Comparison of ENCODE assay signal across 8 mouse cellular contexts in genomic region chr11:100938112-100938511, GRCm38 (mm10). TPM values are rescaled to one million over a fixed set of nuclear protein-coding genes. Genes with fewer than 3 reads are reported as not detected.
A peak's percentile ranks its signal among the peaks of the same experiment; 100 is the strongest.
DNase-seq lines count a peak whose midpoint lies in the region; ATAC-seq and TF ChIP-seq lines count a peak whose summit lies in the region.

No protein-coding gene starts in this region.

- 0% methylated on average over 5 of the region's 5 CpGs for WGBS in liver, adult 2 months
- 14% methylated on average over 5 of the region's 5 CpGs for WGBS in liver, embryonic 12.5 days (ENCODE audit: insufficient replicate concordance)

- peak; percentile 98 for DNase-seq in liver, adult 2 months (ENCODE audit: extremely low read depth, low read depth, low spot score)
- DNase-seq in liver: no peak
- peak; percentile 16 for DNase-seq in heart, postnatal 25 days (ENCODE audit: low spot score)
- no peak for DNase-seq in spleen, adult 12 weeks (ENCODE audit: low spot score)
- DNase-seq in spleen, postnatal 4 days (ENCODE audit: low spot score in 2 of 2): no peak

- no peaks in the 10 kb centered on the region for H3K9me3 ChIP-seq in liver, embryonic 12.5 days (replicated peaks)

- peak overlapping the region; percentile 97 for H3K4me2 ChIP-seq in liver, embryonic 12.5 days

- peaks cover 36% of the 10 kb centered on the region for H3K4me1 ChIP-seq in liver, adult 2 months (ENCODE audit: control insufficient read depth, insufficient read depth, low read length)
- H3K4me1 ChIP-seq in cortical plate, adult 2 months (ENCODE audit: control insufficient read depth, insufficient read depth, low read length): peaks cover 3% of the 10 kb centered on the region; the same call in 1 of the 2 replicates
- H3K4me1 ChIP-seq in liver, embryonic 12.5 days: peaks cover 63% of the 10 kb centered on the region

- no peak for TF ChIP-seq CTCF in liver, adult 2 months (IDR thresholded peaks at IDR 0.05; ENCODE audit: low read depth, low read length)
- no peak for TF ChIP-seq CTCF in cortical plate, adult 2 months (IDR thresholded peaks at IDR 0.05; ENCODE audit: extremely low read depth, insufficient read depth, low read length)

- peaks cover 39% of the 10 kb centered on the region; the same call in 1 of the 2 replicates for H3K79me2 ChIP-seq in liver, adult 2 months (ENCODE audit: control insufficient read depth, insufficient read depth, low read length)

- no peaks in the 10 kb centered on the region for H3K27me3 ChIP-seq in liver, adult 2 months (ENCODE audit: control insufficient read depth, insufficient read depth, low read length)
- H3K27me3 ChIP-seq in liver, embryonic 12.5 days (replicated peaks): no peaks in the 10 kb centered on the region

- no peaks in the 10 kb centered on the region for H3K36me3 ChIP-seq in liver, adult 2 months (ENCODE audit: control insufficient read depth, insufficient read depth, low read length)
- H3K36me3 ChIP-seq in liver, embryonic 12.5 days: no peaks in the 10 kb centered on the region

- ATAC-seq in liver, embryonic 12.5 days: no peak
- peak; percentile 29 for ATAC-seq in monocyte, adult 5-6 weeks (replicated peaks; ENCODE audit: insufficient number of reproducible peaks, low FRiP score, low TSS enrichment, poor library complexity, severe bottlenecking)

- intact Hi-C loops in heart, postnatal 25 days (cut with DNase I): loop anchor here (2.0 kb wide), 1 partner anchor 19 kb away; no protein-coding TSS in a partner anchor

- H3K9ac ChIP-seq in liver, adult 2 months (ENCODE audit: low read depth, low read length): no peak overlapping the region; the same call in 1 of the 2 replicates
- peak overlapping the region; percentile 97 for H3K9ac ChIP-seq in liver, embryonic 12.5 days

- peak overlapping the region; percentile 94; the same call in 1 of the 2 replicates for H3K4me3 ChIP-seq in liver, adult 2 months (ENCODE audit: insufficient read depth, low read depth, low read length)
- peak overlapping the region; percentile 77; the same call in 1 of the 2 replicates for H3K4me3 ChIP-seq in cortical plate, adult 2 months (ENCODE audit: insufficient read depth, low read length)
- H3K4me3 ChIP-seq in liver, embryonic 12.5 days: peak overlapping the region; percentile 97

- TF ChIP-seq POLR2A in liver, adult 2 months (IDR thresholded peaks at IDR 0.05; ENCODE audit: extremely low read depth, insufficient read depth, low read length): no peak
- no peak for TF ChIP-seq POLR2A in cortical plate, adult 2 months (IDR thresholded peaks at IDR 0.05; ENCODE audit: extremely low read depth, insufficient read depth, low read length)

- H3K27ac ChIP-seq in liver, adult 2 months (replicated peaks; ENCODE audit: insufficient read depth, low read depth, low read length): 0 out of 2 replicates have a peak overlapping the region, but pooled peaks have one; percentile 12
- no peak overlapping the region for H3K27ac ChIP-seq in cortical plate, adult 2 months (ENCODE audit: insufficient read depth, low read length)
- peak overlapping the region; percentile 92 for H3K27ac ChIP-seq in liver, embryonic 12.5 days

RNA-seq across cellular contexts. Expression of gene Stat3, which starts 1.2 kb away (rescaled TPM):
- 58.5 and 76.4 TPM in 2 replicates for total RNA-seq in liver, adult 2 months (2014; rRNA removed)
- polyA plus RNA-seq in liver, adult 2 months (2012; rRNA removed): 48.7 and 60.4 TPM in 2 replicates
- 33.0 and 38.9 TPM in 2 replicates for polyA plus RNA-seq in cortical plate, adult 2 months (2012; rRNA removed)
- total RNA-seq in heart, postnatal 25 days (2021): 100 to 1,000 TPM in 1 of 2 experiments, 10 to 100 TPM in 1; 91.3 to 119 TPM
- polyA plus RNA-seq in liver, embryonic 12.5 days (2016; fragmentation: Nextera tagmentation; extraction: Ambion mirVana): 37.3 and 40.1 TPM in 2 replicates
- total RNA-seq in monocyte, adult 5-6 weeks (2017): 328 to 413 TPM (median 368 TPM) in 3 replicates

RNA-seq across cellular contexts. Expression of gene Cavin1, which starts 32.6 kb away (rescaled TPM):
- total RNA-seq in liver, adult 2 months (2014; rRNA removed): 3.8 and 4.1 TPM in 2 replicates
- 3.9 and 4.0 TPM in 2 replicates for polyA plus RNA-seq in liver, adult 2 months (2012; rRNA removed)
- 20.0 and 21.1 TPM in 2 replicates for polyA plus RNA-seq in cortical plate, adult 2 months (2012; rRNA removed)
- total RNA-seq in heart, postnatal 25 days (2021): 100 to 1,000 TPM; 275 to 277 TPM
- polyA plus RNA-seq in liver, embryonic 12.5 days (2016; fragmentation: Nextera tagmentation; extraction: Ambion mirVana): 28.9 and 30.0 TPM in 2 replicates
- 0.32 to 2.5 TPM in 2 of 3 replicates, not detected in the other for total RNA-seq in monocyte, adult 5-6 weeks (2017)

Comparison
In these comparisons a context has a peak if more than half of its experiments do, and no peak if none do; other contexts are left out.
1. DNase-seq: peak in liver, adult 2 months (single experiment) and heart, postnatal 25 days (single experiment); none in liver (single experiment), spleen, adult 12 weeks (single experiment) and spleen, postnatal 4 days (0 of 2).
2. RNA of gene Cavin1, which starts 32.6 kb away (total RNA-seq): 275 to 277 TPM in heart, postnatal 25 days; 3.8 to 4.1 TPM in liver, adult 2 months and 0.32 to 2.5 TPM in monocyte, adult 5-6 weeks; every median in the first group is over 10 times any median in the second.
3. Peak in every context shown above with its lines, with median percentiles within 50 percentile points of each other: H3K4me3 ChIP-seq.